Mouse (Mus musculus) layer of hippocampus, adult 18-20 months (tissue): ENCODE data around the gene Oxct2a. TPM values are rescaled to one million over a fixed set of nuclear protein-coding genes. Genes with fewer than 3 reads are reported as not detected.
A peak's percentile ranks its signal among the peaks of the same experiment; 100 is the strongest.

ENCODE experiments used
- DNase-seq, 2 experiments: peaks; one replicate each; pipeline ENCODE4 v3.0.0; 2022; ENCODE audit warnings: low spot score in 2 of 2
- total RNA-seq, 2 experiments: library from RNA; stranded (reverse); gene quantifications; 2 replicates each; pipeline ENCODE4 v1.2.3; 2021

Gene Oxct2a
- total RNA-seq, 2 experiments from 2014 or later: not detected

- peak; percentile 74 to 85 for DNase-seq
Observed at GRCm38 (mm10) chr4:123282500-123282899, 40.9 kb downstream of the Oxct2a start.

GRCm38 (mm10) chr4:123280117-123280516, 43.3 kb downstream of the Oxct2a start:
- DNase-seq: no peak

Other genes starting within 250 kb of the Oxct2a start
- not detected for gene Bmp8b, start 218.5 kb downstream of the Oxct2a start, total RNA-seq
- gene Oxct2b, start 207.4 kb downstream of the Oxct2a start, total RNA-seq: not detected
- 10 to 100 TPM; 21.6 to 22.0 TPM for gene Ppie, start 183.7 kb downstream of the Oxct2a start, total RNA-seq
- 100 to 1,000 TPM; 476 to 553 TPM for gene Hpcal4, start 140.4 kb downstream of the Oxct2a start, total RNA-seq
- gene Nt5c1a, start 122.1 kb downstream of the Oxct2a start, total RNA-seq: 10 to 100 TPM; 15.9 to 16.1 TPM
- 1 to 10 TPM; 1.7 to 2.7 TPM for gene Heyl, start 90.1 kb downstream of the Oxct2a start, total RNA-seq
- 10 to 100 TPM; 40.3 to 47.0 TPM for gene Pabpc4, start 61.3 kb downstream of the Oxct2a start, total RNA-seq
- gene Bmp8a, start 19.6 kb upstream of the Oxct2a start, total RNA-seq: not detected